10 mouse cellular contexts compared by ENCODE assay signal in genomic region chr5:103993601-103994000, GRCm38 (mm10). TPM values are rescaled to one million over a fixed set of nuclear protein-coding genes. Genes with fewer than 3 reads are reported as not detected.
DNase-seq lines count a peak whose midpoint lies in the region; TF ChIP-seq lines count a peak whose summit lies in the region.
"Had no signal": no experiment of that assay in that cellular context is flagged by ENCODE, and none has a peak within 500 bp of the region (broad histone marks: within the 10 kb centered on the region; RNA-seq: fewer than 3 reads in every experiment).

No protein-coding gene starts in this region.

- no peaks in the 10 kb centered on the region for H3K27me3 ChIP-seq in MEL (ENCODE audit: control insufficient read depth in 1 of 2, insufficient read depth in 2 of 2, low read length in 2 of 2)
- H3K27me3 ChIP-seq in small intestine, adult 2 months (ENCODE audit: control insufficient read depth, insufficient read depth, low read length), result no peaks in the 10 kb centered on the region
- H3K27me3 ChIP-seq: liver, embryonic 13.5 days; neural tube, embryonic 13.5 days had no signal

- no peaks in the 10 kb centered on the region for H3K9me3 ChIP-seq in MEL (replicated peaks; ENCODE audit: insufficient read depth, low read length)
- H3K9me3 ChIP-seq: liver, embryonic 13.5 days; neural tube, embryonic 13.5 days had no signal

- intact Hi-C loops in left cerebral cortex, adult 2 months (cut with DNase I), result no loop called here

- peaks cover 0 to 12% of the 10 kb centered on the region in 2 experiments; a peak in 2 of 4 replicates for H3K36me3 ChIP-seq in MEL (ENCODE audit: control insufficient read depth in 1 of 2, insufficient read depth in 2 of 2, low read length in 2 of 2)
- peaks cover 29% of the 10 kb centered on the region for H3K36me3 ChIP-seq in small intestine, adult 2 months (ENCODE audit: control insufficient read depth, insufficient read depth, low read length)
- H3K36me3 ChIP-seq: neural tube, embryonic 13.5 days had no signal

- peak; percentile 65 for TF ChIP-seq RAD21 in MEL (IDR thresholded peaks at IDR 0.05; ENCODE audit: low read depth, low read length)

- no peak for TF ChIP-seq POLR2A in MEL (IDR thresholded peaks at IDR 0.05; ENCODE audit: control insufficient read depth in 1 of 2, insufficient read depth in 1 of 2, low read depth in 1 of 2, low read length in 2 of 2, poor library complexity in 1 of 2)
- TF ChIP-seq POLR2A in embryonic fibroblast, embryonic 13.5 days (IDR thresholded peaks at IDR 0.05; ENCODE audit: low read depth, low read length), result no peak
- no peak for TF ChIP-seq POLR2A in small intestine, adult 2 months (IDR thresholded peaks at IDR 0.05; ENCODE audit: low read depth, low read length)

- no peak overlapping the region for H3K9ac ChIP-seq in MEL (ENCODE audit: control insufficient read depth, low read depth, low read length, poor library complexity, severe bottlenecking)
- H3K9ac ChIP-seq: liver, embryonic 13.5 days; neural tube, embryonic 13.5 days had no signal

- H3K27ac ChIP-seq in left cerebral cortex, adult 2 months, result no peak overlapping the region
- no peak overlapping the region for H3K27ac ChIP-seq in MEL (ENCODE audit: control insufficient read depth, low read depth, low read length)
- H3K27ac ChIP-seq in embryonic fibroblast, embryonic 13.5 days (ENCODE audit: insufficient read depth, low read length), result no peak overlapping the region
- H3K27ac ChIP-seq in small intestine, adult 2 months (ENCODE audit: insufficient read depth, low read depth, low read length), result no peak overlapping the region
- H3K27ac ChIP-seq: neural tube, embryonic 13.5 days had no signal

- TF ChIP-seq CTCF in left cerebral cortex, adult 2 months (IDR thresholded peaks at IDR 0.05), result peak; percentile 40
- peak; percentile 47 to 75 (median 48) for TF ChIP-seq CTCF in MEL (IDR thresholded peaks at IDR 0.05 in 2 of 3, conservative IDR thresholded peaks at IDR 0.05 in 1 of 3; ENCODE audit: control insufficient read depth in 1 of 3, insufficient read depth in 1 of 3, low read depth in 2 of 3, low read length in 3 of 3, poor library complexity in 1 of 3, severe bottlenecking in 1 of 3)
- peak; percentile 66; the same call in 1 of the 2 replicates for TF ChIP-seq CTCF in embryonic fibroblast, embryonic 13.5 days (IDR thresholded peaks at IDR 0.05; ENCODE audit: borderline replicate concordance, insufficient read depth, low read length)
- peak; percentile 40; the same call in 1 of the 2 replicates for TF ChIP-seq CTCF in small intestine, adult 2 months (IDR thresholded peaks at IDR 0.05; ENCODE audit: extremely low read depth, insufficient read length, insufficient replicate concordance, low read depth, low read length)

- DNase-seq in left cerebral cortex, adult 2 months (ENCODE audit: extremely low spot score in 1 of 2, low spot score in 2 of 2), result no peak
- DNase-seq in left cerebral cortex, adult 18-20 months (ENCODE audit: low spot score in 2 of 2), result no peak
- peak; percentile 56 for DNase-seq in MEL (ENCODE audit: low read depth, low spot score)
- no peak for DNase-seq in frontal cortex, postnatal 36 days (ENCODE audit: low spot score in 2 of 2)
- DNase-seq in frontal cortex, adult 2 months (ENCODE audit: extremely low spot score in 1 of 2, low spot score in 1 of 2), result no peak
- no peak for DNase-seq in urinary bladder, adult 18-20 months (ENCODE audit: low spot score in 2 of 2)
- DNase-seq: liver, embryonic 13.5 days had no signal

- peaks cover 4 to 9% of the 10 kb centered on the region in 2 experiments; a peak in 3 of 4 replicates for H3K4me1 ChIP-seq in MEL (ENCODE audit: control insufficient read depth in 1 of 2, insufficient read depth in 2 of 2, low read length in 2 of 2)
- H3K4me1 ChIP-seq in embryonic fibroblast, embryonic 13.5 days (ENCODE audit: control insufficient read depth, insufficient read depth, low read length), result no peaks in the 10 kb centered on the region
- peaks cover 2% of the 10 kb centered on the region; the same call in 1 of the 2 replicates for H3K4me1 ChIP-seq in small intestine, adult 2 months (ENCODE audit: control insufficient read depth, insufficient read depth, insufficient read length, low read length)
- H3K4me1 ChIP-seq: neural tube, embryonic 13.5 days had no signal

- no peaks in the 10 kb centered on the region for H3K79me2 ChIP-seq in MEL (ENCODE audit: control insufficient read depth, insufficient read depth, low read length, poor library complexity)

- no peak overlapping the region for H3K4me3 ChIP-seq in left cerebral cortex, adult 2 months
- no peak overlapping the region for H3K4me3 ChIP-seq in MEL (ENCODE audit: control insufficient read depth in 1 of 2, insufficient read depth in 1 of 2, low read depth in 2 of 2, low read length in 2 of 2)
- no peak overlapping the region for H3K4me3 ChIP-seq in embryonic fibroblast, embryonic 13.5 days (ENCODE audit: insufficient read depth, low read length)
- H3K4me3 ChIP-seq in small intestine, adult 2 months (ENCODE audit: low read depth, low read length), result no peak overlapping the region
- H3K4me3 ChIP-seq: liver, embryonic 13.5 days; neural tube, embryonic 13.5 days had no signal

- WGBS in small intestine, adult 2 months, result 82% methylated on average over 1 of the region's 1 CpGs

- no peak for TF ChIP-seq EP300 in MEL (IDR thresholded peaks at IDR 0.05; ENCODE audit: low read depth in 1 of 2, low read length in 2 of 2)

TF ChIP-seq in MEL, 35 proteins besides CTCF, POLR2A, EP300 and RAD21:
- TF ChIP-seq MAFK (IDR thresholded peaks at IDR 0.05; ENCODE audit: borderline replicate concordance, low read depth, low read length), result no peak
- TF ChIP-seq SIN3A (IDR thresholded peaks at IDR 0.05; ENCODE audit: low read length), result no peak
- no peak for TF ChIP-seq GABPA (IDR thresholded peaks at IDR 0.05; ENCODE audit: low read depth, low read length)
- TF ChIP-seq MAX (IDR thresholded peaks at IDR 0.05; ENCODE audit: low read length), result no peak
- no peak for TF ChIP-seq KAT2A (conservative IDR thresholded peaks at IDR 0.05; ENCODE audit: low read depth, low read length)
- no peak for TF ChIP-seq JUND (IDR thresholded peaks at IDR 0.05; ENCODE audit: low read depth, low read length)
- peak; percentile 16; the same call in 1 of the 2 replicates for TF ChIP-seq ZC3H11A (IDR thresholded peaks at IDR 0.05; ENCODE audit: low read depth, low read length)
- no peak for TF ChIP-seq BHLHE40 (IDR thresholded peaks at IDR 0.05; ENCODE audit: borderline replicate concordance, low read depth, low read length)
- no peak for TF ChIP-seq MXI1 (IDR thresholded peaks at IDR 0.05; ENCODE audit: low read depth, low read length)
- peak; percentile 44; the same call in 1 of the 2 replicates for TF ChIP-seq ELF1 (IDR thresholded peaks at IDR 0.05; ENCODE audit: low read depth, low read length)
- TF ChIP-seq TAL1 (IDR thresholded peaks at IDR 0.05; ENCODE audit: low read length), result no peak
- TF ChIP-seq MAZ (IDR thresholded peaks at IDR 0.05; ENCODE audit: low read depth, low read length), result no peak
- peak; percentile 72 for TF ChIP-seq SMC3 (IDR thresholded peaks at IDR 0.05; ENCODE audit: low read depth, low read length)
- no peak for TF ChIP-seq NRF1 (IDR thresholded peaks at IDR 0.05; ENCODE audit: insufficient read depth, low read depth, low read length, poor library complexity, severe bottlenecking)
- TF ChIP-seq CHD1 (IDR thresholded peaks at IDR 0.05; ENCODE audit: low read depth, low read length), result no peak
- no peak for TF ChIP-seq POLR2AphosphoS2 (IDR thresholded peaks at IDR 0.05; ENCODE audit: low read length)
- TF ChIP-seq UBTF (IDR thresholded peaks at IDR 0.05; ENCODE audit: borderline replicate concordance, insufficient read depth, low read depth, low read length), result no peak
- TF ChIP-seq MEF2A (IDR thresholded peaks at IDR 0.05; ENCODE audit: extremely low read depth, insufficient replicate concordance, low read depth, low read length, poor library complexity, severe bottlenecking), result no peak

RNA-seq across cellular contexts. Expression of gene Hsd17b13, which starts 16.4 kb away (rescaled TPM):
- total RNA-seq in left cerebral cortex, adult 2 months (2021), result under 1 TPM in 1 of 2 experiments, not detected in 1; 0.42 TPM
- total RNA-seq in left cerebral cortex, adult 18-20 months (2021), result under 1 TPM; 0.30 to 0.44 TPM
- total RNA-seq in MEL (2012; rRNA removed), result not detected in 2 replicates
- under 1 TPM in 1 of 2 experiments, not detected in 1; 0.08 TPM for polyA plus RNA-seq in MEL (2012; ENCODE audit: insufficient read depth in 1 of 2, insufficient read length in 2 of 2, low read depth in 1 of 2, low replicate concordance in 2 of 2, missing spikeins in 1 of 2)
- not detected in 2 replicates for polyA plus RNA-seq in embryonic fibroblast, embryonic 13.5 days (2011; ENCODE audit: insufficient read length, low read depth, missing spikeins)
- 5.7 and 6.0 TPM in 2 replicates for polyA plus RNA-seq in small intestine, adult 2 months (2012; rRNA removed)
- 0.32 and 0.34 TPM in 2 replicates for polyA plus RNA-seq in frontal cortex, adult 2 months (2012; rRNA removed)
- polyA plus RNA-seq: neural tube, embryonic 13.5 days had no signal

RNA-seq across cellular contexts. Expression of gene Hsd17b11, which starts 28.1 kb away (rescaled TPM):
- 10 to 100 TPM; 42.3 to 42.7 TPM for total RNA-seq in left cerebral cortex, adult 2 months (2021)
- total RNA-seq in left cerebral cortex, adult 18-20 months (2021), result 10 to 100 TPM; 49.0 to 52.9 TPM
- 8.7 and 11.2 TPM in 2 replicates for total RNA-seq in MEL (2012; rRNA removed)
- polyA plus RNA-seq in MEL (2012; ENCODE audit: insufficient read depth in 1 of 2, insufficient read length in 2 of 2, low read depth in 1 of 2, low replicate concordance in 2 of 2, missing spikeins in 1 of 2), result 10 to 100 TPM in 1 of 2 experiments, not detected in 1; 16.0 TPM
- polyA plus RNA-seq in embryonic fibroblast, embryonic 13.5 days (2011; ENCODE audit: insufficient read length, low read depth, missing spikeins), result 36.9 and 39.7 TPM in 2 replicates
- 46.9 and 109 TPM in 2 replicates for polyA plus RNA-seq in small intestine, adult 2 months (2012; rRNA removed)
- 48.7 and 49.3 TPM in 2 replicates for polyA plus RNA-seq in frontal cortex, adult 2 months (2012; rRNA removed)

RNA-seq across cellular contexts. Expression of gene Nudt9, which starts 52.5 kb away (rescaled TPM):
- 10 to 100 TPM; 66.1 to 68.4 TPM for total RNA-seq in left cerebral cortex, adult 2 months (2021)
- 10 to 100 TPM; 60.5 to 62.1 TPM for total RNA-seq in left cerebral cortex, adult 18-20 months (2021)
- total RNA-seq in MEL (2012; rRNA removed), result 83.2 and 102 TPM in 2 replicates
- polyA plus RNA-seq in MEL (2012; ENCODE audit: insufficient read depth in 1 of 2, insufficient read length in 2 of 2, low read depth in 1 of 2, low replicate concordance in 2 of 2, missing spikeins in 1 of 2), result 100 to 1,000 TPM in 1 of 2 experiments, not detected in 1; 125 TPM
- 32.8 and 35.1 TPM in 2 replicates for polyA plus RNA-seq in embryonic fibroblast, embryonic 13.5 days (2011; ENCODE audit: insufficient read length, low read depth, missing spikeins)
- 24.6 and 58.0 TPM in 2 replicates for polyA plus RNA-seq in small intestine, adult 2 months (2012; rRNA removed)
- polyA plus RNA-seq in frontal cortex, adult 2 months (2012; rRNA removed), result 79.1 and 81.9 TPM in 2 replicates
